Mouse (Mus musculus) liver, embryonic 14.5 days (tissue): ENCODE measurements at regions not wholly inside any gene's neighbourhood (a gene's known extent, or its start where the extent isn't known, plus 50 kb on each side); places are given as distances from the start of the nearest gene placed in this dataset.

ENCODE experiments used
- CTCF ChIP-seq: IDR thresholded peaks from 2 replicates; pipeline ENCODE4 v1.5.1; 2016; ENCODE audit warnings: antibody characterized with exemption, low read depth, control low read depth
- EP300 ChIP-seq: IDR thresholded peaks from 2 replicates; pipeline ENCODE4 v1.6.1; 2016; ENCODE audit warnings: antibody characterized with exemption, low read depth

- TF ChIP-seq CTCF (no peak), EP300 (no peak)
Observed at GRCm38 (mm10) chr10:92329661-92330060, 392.6 kb downstream of the Nedd1 start.
